Mouse (Mus musculus) left cerebral cortex, postnatal 14 days (tissue): Measurements from ENCODE around the gene Ddah2. TPM values are rescaled to one million over a fixed set of nuclear protein-coding genes. Genes with fewer than 3 reads are reported as not detected.
"Not testable (repeated sequence)": the region's sequence is repeated elsewhere in the genome, so short reads cannot be mapped to it uniquely, and the experiment has no call there.

ENCODE experiments used
- DNase-seq, 2 experiments: peaks; one replicate each; pipeline ENCODE4 v3.0.0; 2021 to 2022; ENCODE audit warnings: low spot score in 2 of 2, mixed read lengths in 1 of 2
- intact Hi-C: fragments of 180-260 bp; cut with DNase I; formaldehyde crosslinking; loops from one replicate; pipeline ENCODE4 v1.15.1; 2025
- total RNA-seq, 2 experiments: library from RNA; stranded (reverse); gene quantifications; 2 replicates each; pipeline ENCODE4 v1.2.3; 2021

Ddah2 gene
- total RNA-seq, 2 experiments from 2014 or later: 16.9 to 19.4 TPM

GRCm38 (mm10) chr17:35024691-35025488 lies 33.9 kb upstream of the Ddah2 start:
- no peak for DNase-seq

GRCm38 (mm10) chr17:35026206-35026605 lies 32.6 kb upstream of the Ddah2 start:
- intact Hi-C loops: no loop called here

More at GRCm38 (mm10) chr17:35024691-35025488, 33.9 kb upstream of the Ddah2 start:
- intact Hi-C loops: no loop called here

GRCm38 (mm10) chr17:35027277-35028068 lies 31.4 kb upstream of the Ddah2 start, which contains the start of gene Sapcd1:
Sapcd1 (minus strand) TSS chr17:35028016.
- peak; percentile 41 to 60 for DNase-seq
- intact Hi-C loops: no loop called here

More at GRCm38 (mm10) chr17:35026206-35026605, 32.6 kb upstream of the Ddah2 start:
- no peak for DNase-seq

GRCm38 (mm10) chr17:35028315-35028714 lies 30.5 kb upstream of the Ddah2 start:
- intact Hi-C loops: no loop called here
- no peak for DNase-seq

- intact Hi-C loops: no loop called here
- DNase-seq: no peak
These were observed 28.9 kb upstream of the Ddah2 start for GRCm38 (mm10) chr17:35029691-35030532.

- intact Hi-C loops: no loop called here
- no peak for DNase-seq
These were observed 27.6 kb upstream of the Ddah2 start for GRCm38 (mm10) chr17:35031272-35031671.

GRCm38 (mm10) chr17:35031880-35032279 lies 27.0 kb upstream of the Ddah2 start:
- intact Hi-C loops: no loop called here
- no peak for DNase-seq

- intact Hi-C loops: no loop called here
- no peak for DNase-seq
These were observed 26.4 kb upstream of the Ddah2 start for GRCm38 (mm10) chr17:35032323-35032870.

GRCm38 (mm10) chr17:35033703-35034102 lies 25.1 kb upstream of the Ddah2 start:
- intact Hi-C loops, DNase-seq: not testable (repeated sequence)

GRCm38 (mm10) chr17:35034896-35035295 lies 23.9 kb upstream of the Ddah2 start:
- intact Hi-C loops: no loop called here
- DNase-seq: no peak

- intact Hi-C loops: no loop called here
- DNase-seq: peak in 1 of 2 experiments; percentile 60
These were observed 19.5 kb upstream of the Ddah2 start for GRCm38 (mm10) chr17:35039121-35039873.

GRCm38 (mm10) chr17:35043794-35044193 lies 15.0 kb upstream of the Ddah2 start:
- DNase-seq: no peak
- intact Hi-C loops: no loop called here

- intact Hi-C loops: no loop called here
- no peak for DNase-seq
These were observed 13.7 kb upstream of the Ddah2 start for GRCm38 (mm10) chr17:35044904-35045806.

- intact Hi-C loops: no loop called here
These were observed 12.8 kb upstream of the Ddah2 start for GRCm38 (mm10) chr17:35045807-35046680.

GRCm38 (mm10) chr17:35046681-35047455 lies 12.0 kb upstream of the Ddah2 start, which contains the start of gene Msh5:
Msh5 (minus strand) TSS chr17:35046745.
- peak; percentile 94 to 97 for DNase-seq
- intact Hi-C loops: no loop called here

More at GRCm38 (mm10) chr17:35045807-35046680, 12.8 kb upstream of the Ddah2 start:
- DNase-seq: no peak

GRCm38 (mm10) chr17:35047688-35048087 lies 11.1 kb upstream of the Ddah2 start:
- DNase-seq: no peak
- intact Hi-C loops: no loop called here
